Mouse (Mus musculus): Measurements from ENCODE around the gene Rnf138rt1. TPM values are rescaled to one million over a fixed set of nuclear protein-coding genes. Genes with fewer than 3 reads are reported as not detected.

The Rnf138rt1 gene
- polyA plus RNA-seq, 1 experiment = not detected

DNA sequence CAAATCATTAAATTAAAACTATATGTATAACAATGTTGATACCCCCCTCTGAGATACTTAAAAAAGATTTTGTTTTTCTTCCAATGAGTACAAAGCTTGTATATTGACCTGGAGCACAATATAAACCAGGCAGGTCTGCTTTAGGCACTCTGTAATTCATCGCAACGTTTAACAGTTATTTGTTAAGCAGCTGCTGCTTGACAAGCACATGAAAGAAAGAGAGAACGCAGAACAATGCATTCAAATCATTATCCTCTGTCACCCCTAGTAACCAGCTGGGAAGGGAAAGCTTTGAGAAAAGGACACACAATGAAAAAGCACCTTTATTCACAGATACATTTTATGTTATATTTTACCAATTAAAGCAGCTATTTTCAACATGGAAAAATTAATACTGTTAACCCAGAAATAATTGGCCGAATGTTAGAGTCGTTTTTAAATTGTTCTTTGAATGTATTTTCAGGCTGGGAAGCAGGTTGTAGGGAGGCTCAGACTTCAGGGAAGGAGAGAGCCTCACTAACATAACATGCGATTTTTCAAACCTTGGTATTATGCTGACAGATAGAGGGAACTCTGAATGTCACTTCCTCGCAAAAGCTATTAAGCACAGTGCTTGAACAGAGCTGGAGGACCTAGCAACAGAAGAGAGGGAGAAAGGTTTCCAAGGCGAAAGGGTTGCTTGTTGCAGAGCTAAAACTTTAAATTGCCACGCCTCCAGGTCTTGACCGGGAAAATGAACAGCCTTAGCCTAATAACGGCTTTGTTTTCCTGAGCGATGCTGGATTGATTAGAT, 38.1 kb downstream of the Rnf138rt1 start:
- Histone ChIP-seq H3K27me3 (ENCODE audit: control insufficient read depth, insufficient read depth, insufficient read length) (no peaks in the 10 kb centered on the region), H3K4me3 (no peak overlapping the region), H3ac (ENCODE audit: control insufficient read depth, insufficient read length) (no peak overlapping the region), H3K79me2 (ENCODE audit: control insufficient read depth, insufficient read depth) (no peaks in the 10 kb centered on the region), H3K4me2 (ENCODE audit: low read depth) (peak overlapping the region; percentile 55), H3K36me3 (ENCODE audit: control insufficient read depth, insufficient read depth) (no peaks in the 10 kb centered on the region)
- no peak for TF ChIP-seq CEBPB (IDR thresholded peaks at IDR 0.05; ENCODE audit: insufficient read depth, poor library complexity, severe bottlenecking)
- no peak for TF ChIP-seq POLR2AphosphoS2 (IDR thresholded peaks at IDR 0.05; ENCODE audit: insufficient read length, low read depth)
- TF ChIP-seq MYOG (IDR thresholded peaks at IDR 0.05; ENCODE audit: control insufficient read depth in 1 of 3, insufficient read depth in 1 of 3, insufficient read length in 2 of 3, low read depth in 2 of 3) = no peak
- TF ChIP-seq REST (IDR thresholded peaks at IDR 0.05; ENCODE audit: insufficient read depth, insufficient read length) = no peak
- TF ChIP-seq POLR2A (IDR thresholded peaks at IDR 0.05; ENCODE audit: insufficient read length, low read depth) = no peak
- no peak for TF ChIP-seq SRF (IDR thresholded peaks at IDR 0.05; ENCODE audit: control insufficient read depth, insufficient read length, low read depth)
- no peak for TF ChIP-seq MYOD1 (IDR thresholded peaks at IDR 0.05; ENCODE audit: control insufficient read depth in 1 of 3, insufficient read length in 2 of 3, low read depth in 2 of 3)
- TF ChIP-seq TCF3 (IDR thresholded peaks at IDR 0.05; ENCODE audit: insufficient read length, low read depth) = no peak
- TF ChIP-seq MAX (IDR thresholded peaks at IDR 0.05; ENCODE audit: low read depth) = no peak
- TF ChIP-seq USF1 (IDR thresholded peaks at IDR 0.05; ENCODE audit: low read depth) = no peak
- no peak for TF ChIP-seq TCF12 (IDR thresholded peaks at IDR 0.05; ENCODE audit: insufficient read depth, poor library complexity, severe bottlenecking)
- TF ChIP-seq E2F4 (IDR thresholded peaks at IDR 0.05; ENCODE audit: insufficient read depth) = no peak

DNA sequence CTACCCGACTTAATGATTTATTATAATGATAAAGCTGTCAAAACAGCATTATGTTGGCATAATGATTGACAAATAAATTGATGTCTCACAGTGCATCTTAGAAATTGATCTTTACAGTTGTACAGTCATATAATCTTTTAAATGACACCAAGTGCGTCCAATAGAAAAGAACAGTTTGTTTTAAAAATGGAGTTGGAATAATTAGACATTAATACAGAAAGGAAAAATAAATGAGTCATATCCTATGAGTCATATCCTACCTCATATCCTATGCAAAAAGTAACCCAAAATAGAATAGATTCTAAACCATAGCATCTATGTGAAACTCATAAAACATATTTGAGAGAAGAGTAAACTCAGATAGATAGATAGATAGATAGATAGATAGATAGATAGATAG, 40.5 kb downstream of the Rnf138rt1 start:
- Histone ChIP-seq H3K79me2 (ENCODE audit: control insufficient read depth, insufficient read depth) (no peaks in the 10 kb centered on the region), H3K27me3 (ENCODE audit: control insufficient read depth, insufficient read depth, insufficient read length) (no peaks in the 10 kb centered on the region), H3K4me2 (ENCODE audit: low read depth) (no peak overlapping the region), H3K36me3 (ENCODE audit: control insufficient read depth, insufficient read depth) (no peaks in the 10 kb centered on the region), H3ac (ENCODE audit: control insufficient read depth, insufficient read length) (no peak overlapping the region), H3K4me3 (no peak overlapping the region)
- TF ChIP-seq TCF3 (IDR thresholded peaks at IDR 0.05; ENCODE audit: insufficient read length, low read depth) = no peak
- no peak for TF ChIP-seq SRF (IDR thresholded peaks at IDR 0.05; ENCODE audit: control insufficient read depth, insufficient read length, low read depth)
- TF ChIP-seq MYOD1 (IDR thresholded peaks at IDR 0.05; ENCODE audit: control insufficient read depth in 1 of 3, insufficient read length in 2 of 3, low read depth in 2 of 3) = no peak
- no peak for TF ChIP-seq POLR2A (IDR thresholded peaks at IDR 0.05; ENCODE audit: insufficient read length, low read depth)
- TF ChIP-seq USF1 (IDR thresholded peaks at IDR 0.05; ENCODE audit: low read depth) = no peak
- no peak for TF ChIP-seq POLR2AphosphoS2 (IDR thresholded peaks at IDR 0.05; ENCODE audit: insufficient read length, low read depth)
- TF ChIP-seq TCF12 (IDR thresholded peaks at IDR 0.05; ENCODE audit: insufficient read depth, poor library complexity, severe bottlenecking) = no peak
- TF ChIP-seq REST (IDR thresholded peaks at IDR 0.05; ENCODE audit: insufficient read depth, insufficient read length) = no peak

Other genes starting within 250 kb of the Rnf138rt1 start
- not detected for gene Grpr, start 211.7 kb downstream of the Rnf138rt1 start, polyA plus RNA-seq (2012; fragmentation: generic; extraction: Trizol)
- gene Ap1s2, start 147.7 kb upstream of the Rnf138rt1 start, polyA plus RNA-seq (2012; fragmentation: generic; extraction: Trizol) = 22.3 TPM
- 18.7 TPM for gene Zrsr2, start 197.3 kb upstream of the Rnf138rt1 start, polyA plus RNA-seq (2012; fragmentation: generic; extraction: Trizol)

All from myocyte (in vitro differentiated cells).